Mouse (Mus musculus) spleen, embryonic (tissue): Measurements from ENCODE around the gene Egflam.

Source experiments
- CTCF ChIA-PET: fragments of 350-600 bp; sonication (Branson Sonifier 250); formaldehyde crosslinking; loops from one replicate; lab custom pipeline; 2022; lab: Charles Lee

Gene Egflam

GRCm38 (mm10) chr15:7397818-7398608 is at the start of gene Egflam:
TSS of gene Egflam (minus strand) at chr15:7398395.
- CTCF ChIA-PET = no interaction called here

DNA sequence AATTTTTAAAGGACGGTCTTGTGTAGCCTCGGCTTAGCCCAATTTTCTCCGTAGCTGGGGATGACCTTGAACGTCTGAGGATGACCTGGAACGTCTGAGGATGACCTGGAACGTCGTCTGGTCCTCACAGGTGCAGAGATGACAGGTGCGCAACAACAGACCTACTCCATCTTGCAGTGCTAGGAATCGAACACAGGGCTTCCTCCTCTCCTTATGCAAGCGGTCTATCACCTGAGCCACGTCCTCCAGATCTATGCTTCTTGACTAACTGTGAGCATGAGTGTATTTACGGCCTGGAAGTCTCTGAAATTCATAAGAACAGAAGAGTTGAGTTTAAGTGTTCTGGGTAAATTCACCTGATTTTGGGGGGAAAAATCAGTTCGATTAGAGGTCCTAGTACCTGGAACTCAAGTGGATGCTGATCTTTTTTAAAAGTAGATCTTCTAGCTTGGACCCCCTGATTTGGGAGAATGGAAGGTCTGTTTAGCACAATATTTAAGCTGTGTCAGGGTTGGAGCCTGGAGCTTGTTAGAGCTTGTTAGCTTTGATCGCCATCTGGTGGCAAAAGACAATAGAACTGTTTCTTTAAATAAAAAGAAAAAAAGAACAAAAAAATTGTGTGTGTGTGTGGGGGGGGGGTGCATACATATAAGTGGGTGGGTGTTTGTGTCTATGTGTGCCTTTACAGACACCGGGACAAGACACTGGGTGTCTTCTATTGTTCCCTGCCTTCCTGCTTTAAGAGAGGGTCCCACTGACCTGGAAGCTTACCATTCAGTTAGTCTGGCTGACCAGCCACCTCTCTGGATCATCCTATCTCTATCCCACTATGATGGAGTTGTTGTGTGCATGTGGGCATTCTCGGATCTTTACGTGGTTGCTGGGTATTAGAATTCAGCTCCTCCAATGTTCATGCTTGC is 45.5 kb upstream of the Egflam start:
- CTCF ChIA-PET = no interaction called here

- CTCF ChIA-PET = interaction anchor here (0.7 kb wide), 1 partner anchor 27 kb away, joined by 6 read pairs; no protein-coding TSS in a partner anchor
Measured at GRCm38 (mm10) chr15:7442148-7443100, 44.2 kb upstream of the Egflam start.

DNA sequence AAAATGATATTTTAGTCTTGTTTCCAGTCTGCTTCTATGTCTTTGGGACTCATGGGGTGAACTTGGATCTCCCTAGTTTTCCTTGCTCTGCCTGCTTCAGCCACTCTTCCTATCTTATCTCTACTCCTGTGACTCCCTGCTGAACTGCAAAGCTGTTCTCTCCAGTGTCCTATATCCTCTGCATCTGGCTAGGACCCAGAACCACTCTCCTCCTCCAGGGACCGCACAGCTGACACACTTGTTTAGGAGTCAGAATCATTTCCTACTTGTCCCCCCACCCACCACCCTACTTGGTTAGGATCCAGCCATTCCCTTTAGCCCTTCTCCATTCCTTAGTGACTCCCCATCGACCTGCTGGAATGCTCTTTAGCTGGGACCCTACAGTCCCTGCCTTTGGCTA is 26.1 kb upstream of the Egflam start:
- CTCF ChIA-PET = no interaction called here

DNA sequence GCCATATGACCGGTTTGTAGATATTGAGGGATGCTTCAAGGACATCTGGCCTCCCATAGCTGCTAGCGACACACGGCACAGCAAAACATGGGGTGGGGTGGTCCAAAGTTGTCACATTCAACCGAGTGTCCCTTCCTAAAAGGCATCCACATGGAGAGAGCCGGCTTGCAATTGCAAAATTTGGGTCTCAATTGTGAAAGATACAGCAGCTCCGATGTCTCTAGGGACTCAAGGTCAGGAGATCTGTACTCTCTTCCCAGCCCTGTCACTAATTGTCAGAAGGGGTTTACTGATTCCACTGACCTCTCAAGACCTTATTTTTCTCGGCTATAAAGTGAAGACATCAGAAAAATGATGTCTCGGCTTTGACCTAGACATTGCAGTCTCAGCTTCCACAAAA is 6.3 kb upstream of the Egflam start:
- CTCF ChIA-PET = no interaction called here

GRCm38 (mm10) chr15:7398609-7399540 is 680 bp upstream of the Egflam start:
- CTCF ChIA-PET = no interaction called here

GRCm38 (mm10) chr15:7397446-7397817 is 763 bp downstream of the Egflam start:
- CTCF ChIA-PET = no interaction called here

DNA sequence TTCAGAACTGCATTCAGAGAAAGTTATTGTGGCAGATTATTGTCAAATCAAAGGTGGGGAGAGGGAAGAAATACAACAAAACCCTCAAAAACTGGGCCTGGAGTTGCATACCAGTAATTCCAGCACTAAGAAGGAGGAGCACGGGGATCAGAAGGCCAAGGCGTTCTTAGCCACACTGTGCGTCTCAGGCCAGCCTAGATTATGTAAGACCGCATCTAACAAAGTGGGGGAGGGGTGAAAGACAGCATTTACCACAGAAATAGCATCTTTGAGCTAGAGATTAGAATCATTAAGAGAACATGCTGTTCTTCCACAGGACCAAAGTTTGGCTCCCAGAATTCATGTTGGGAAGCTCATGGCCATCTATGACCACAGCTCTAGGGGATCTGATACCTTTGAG is 14.8 kb downstream of the Egflam start:
- CTCF ChIA-PET = no interaction called here

- CTCF ChIA-PET = no interaction called here
Measured at GRCm38 (mm10) chr15:7382457-7382856, 15.7 kb downstream of the Egflam start.

- CTCF ChIA-PET = no interaction called here
Measured at GRCm38 (mm10) chr15:7352635-7353051, 45.6 kb downstream of the Egflam start.

DNA sequence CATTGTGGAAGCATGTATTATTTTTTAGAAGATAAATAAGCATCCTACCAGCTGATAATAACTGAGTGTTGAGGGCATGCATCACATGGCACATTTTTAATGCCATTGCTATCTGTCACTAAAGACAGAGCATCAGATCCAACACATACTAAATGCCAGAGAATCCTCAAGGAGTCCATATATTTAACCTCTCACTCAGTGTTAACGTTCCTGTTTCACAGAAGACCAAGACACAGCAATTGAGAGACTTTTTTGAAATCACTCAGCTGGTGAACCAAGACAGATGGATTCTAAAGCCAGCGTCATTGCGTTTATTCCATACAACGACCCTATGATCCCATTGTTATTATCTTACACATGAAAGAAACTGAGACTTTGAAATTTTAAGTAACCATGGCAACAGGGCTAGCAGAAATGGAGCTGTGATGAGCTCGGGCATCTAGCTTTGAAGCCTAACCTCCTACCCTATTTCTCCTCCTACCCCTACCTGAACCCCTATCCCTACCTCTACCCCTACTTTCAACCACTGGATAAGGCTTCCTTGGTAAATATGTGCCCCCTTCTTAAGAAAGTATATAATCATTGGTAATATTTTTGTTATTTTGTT is 57.4 kb downstream of the Egflam start:
- CTCF ChIA-PET = no interaction called here

- CTCF ChIA-PET = no interaction called here
Measured at GRCm38 (mm10) chr15:7334517-7335298, 63.5 kb downstream of the Egflam start.

DNA sequence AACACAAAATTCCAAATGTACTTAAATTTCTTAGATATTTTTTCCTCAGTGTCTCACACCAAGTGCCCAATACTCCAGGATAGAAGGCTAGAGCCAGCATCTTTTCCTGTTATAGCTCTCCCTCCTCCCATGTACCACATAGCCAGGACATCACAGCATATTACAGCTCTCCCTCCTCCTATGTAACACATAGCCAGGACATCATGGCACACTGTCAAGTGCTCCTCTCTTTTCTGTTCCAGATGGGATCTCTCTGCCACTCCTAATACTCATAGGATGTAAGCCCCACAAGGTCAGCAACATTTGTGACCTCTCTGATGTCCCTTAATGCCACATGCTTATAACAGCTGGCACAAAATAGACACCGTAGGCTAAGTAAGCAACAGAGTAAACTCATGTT is 65.3 kb downstream of the Egflam start:
- CTCF ChIA-PET = no interaction called here

DNA sequence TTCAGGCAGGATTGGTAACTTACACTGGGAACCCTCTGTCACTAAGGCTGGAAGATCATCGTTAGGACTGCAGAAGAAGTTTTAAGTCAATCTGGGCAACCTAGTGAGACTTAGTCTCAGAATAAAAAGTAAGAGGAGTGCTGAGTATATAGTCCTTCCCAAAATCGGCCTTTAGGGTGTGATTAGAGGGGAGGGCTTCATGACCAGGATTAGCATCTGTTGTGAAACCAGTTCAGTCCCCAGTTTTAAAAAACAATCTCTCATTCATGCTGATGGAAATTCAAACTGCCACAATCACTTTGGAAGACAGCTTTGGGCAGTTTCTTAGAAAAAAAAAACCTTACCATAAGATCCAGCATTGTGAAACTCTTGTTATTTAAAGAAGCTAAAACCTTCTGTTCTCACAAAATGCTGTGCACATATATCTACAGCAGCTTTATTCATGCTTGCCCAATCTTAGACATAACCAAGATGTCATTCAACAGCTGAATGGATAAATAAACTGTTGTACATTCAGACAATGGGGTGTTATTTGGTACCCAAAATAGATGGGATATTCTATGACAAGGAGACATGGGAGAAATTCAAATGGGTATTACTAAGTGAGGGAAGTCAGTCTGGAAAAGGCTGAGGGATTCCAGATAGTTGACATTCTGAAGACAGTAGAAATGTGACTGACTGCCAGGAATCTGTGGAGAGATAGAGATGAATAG is 75.4 kb downstream of the Egflam start:
- CTCF ChIA-PET = no interaction called here

- CTCF ChIA-PET = no interaction called here
Measured at GRCm38 (mm10) chr15:7320901-7321300, 77.3 kb downstream of the Egflam start.

DNA sequence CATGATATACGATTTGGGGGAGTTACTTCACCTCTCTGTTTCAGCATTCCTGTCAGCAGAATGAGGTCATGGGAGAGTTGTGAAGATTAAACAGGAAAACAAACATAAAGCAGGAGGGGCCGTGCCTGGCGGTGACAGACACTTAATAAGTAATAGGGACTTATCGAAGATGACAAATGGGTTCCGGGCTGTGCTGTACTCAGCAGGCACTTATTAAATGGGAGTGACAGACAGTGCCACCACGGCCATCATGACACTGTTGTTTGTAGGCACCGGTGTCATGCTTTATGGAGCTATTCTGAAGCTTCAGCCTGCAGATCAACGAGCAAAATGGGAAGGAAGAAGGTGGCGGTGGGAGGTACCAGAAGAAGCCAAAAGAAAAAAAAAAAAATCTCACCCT is 82.7 kb downstream of the Egflam start:
- CTCF ChIA-PET = no interaction called here

DNA sequence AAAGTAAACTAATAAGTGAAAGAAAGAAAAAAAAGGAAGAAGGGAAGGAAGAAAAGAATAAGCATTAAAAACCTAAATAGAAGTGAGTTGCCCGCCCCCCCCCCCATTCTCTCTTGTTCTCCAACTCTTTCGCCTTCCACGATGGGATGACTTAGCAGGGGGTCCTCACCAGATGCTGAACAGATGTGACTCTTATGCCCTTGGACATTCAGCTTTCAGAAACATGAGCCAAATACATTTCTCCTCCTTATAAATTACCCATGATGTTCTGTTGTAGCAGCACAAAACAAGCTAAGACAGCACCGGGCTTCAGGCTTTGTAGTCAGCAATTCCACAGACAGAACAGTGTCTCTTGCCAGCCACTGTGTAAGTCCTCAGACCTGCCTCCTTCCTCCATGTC is 89.5 kb downstream of the Egflam start:
- CTCF ChIA-PET = no interaction called here

- CTCF ChIA-PET = no interaction called here
Measured at GRCm38 (mm10) chr15:7299892-7300291, 98.3 kb downstream of the Egflam start.

DNA sequence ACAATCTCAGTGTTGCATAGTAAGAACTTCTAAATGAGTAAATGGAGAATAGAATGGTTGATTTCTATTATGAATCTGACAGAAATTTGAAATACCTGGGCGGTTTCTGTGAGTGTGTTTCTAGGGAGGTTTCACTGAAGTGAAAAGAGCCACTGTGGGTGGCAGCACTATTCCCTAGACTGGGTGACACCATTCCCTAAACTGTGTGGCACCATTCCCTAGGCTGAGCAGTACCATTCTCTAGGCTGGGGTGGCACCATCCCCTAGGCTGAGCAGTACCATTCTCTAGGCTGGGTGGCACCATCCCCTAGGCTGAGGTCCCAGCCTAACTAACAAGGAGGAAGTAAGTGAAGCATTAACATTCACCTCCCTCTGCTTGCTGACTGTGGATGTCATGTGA is 103.0 kb downstream of the Egflam start:
- CTCF ChIA-PET = no interaction called here
